Mouse (Mus musculus) right cerebral cortex, adult 2 months (tissue): Measurements from ENCODE around the gene Fgfr2.

Experiments
- DNase-seq, 2 experiments: peaks; one replicate each; pipeline ENCODE4 v3.0.0; 2021 to 2022; ENCODE audit warnings: low spot score in 2 of 2

Gene Fgfr2

GRCm38 (mm10) chr7:133123244-133123998 is at the start of gene Fgfr2:
Gene Fgfr2, minus strand, starts transcription at chr7:133123350.
- peak; percentile 13 to 29 for DNase-seq

GRCm38 (mm10) chr7:133171403-133172032 is 48.4 kb upstream of the Fgfr2 start:
- no peak for DNase-seq

GRCm38 (mm10) chr7:133168928-133169327 is 45.8 kb upstream of the Fgfr2 start:
- DNase-seq: no peak

GRCm38 (mm10) chr7:133167903-133168302 is 44.8 kb upstream of the Fgfr2 start:
- no peak for DNase-seq

GRCm38 (mm10) chr7:133164770-133165169 is 41.6 kb upstream of the Fgfr2 start:
- DNase-seq: no peak

- DNase-seq: no peak
These were observed 39.9 kb upstream of the Fgfr2 start for GRCm38 (mm10) chr7:133163011-133163410.

- no peak for DNase-seq
These were observed 39.0 kb upstream of the Fgfr2 start for GRCm38 (mm10) chr7:133162131-133162530.

- DNase-seq: no peak
These were observed 38.4 kb upstream of the Fgfr2 start for GRCm38 (mm10) chr7:133161362-133162080.

GRCm38 (mm10) chr7:133159519-133159918 is 36.4 kb upstream of the Fgfr2 start:
- no peak for DNase-seq

GRCm38 (mm10) chr7:133155621-133156020 is 32.5 kb upstream of the Fgfr2 start:
- no peak for DNase-seq

GRCm38 (mm10) chr7:133154846-133155245 is 31.7 kb upstream of the Fgfr2 start:
- DNase-seq: no peak

- DNase-seq: no peak
These were observed 16.7 kb upstream of the Fgfr2 start for GRCm38 (mm10) chr7:133139689-133140336.

- no peak for DNase-seq
These were observed 10.4 kb upstream of the Fgfr2 start for GRCm38 (mm10) chr7:133133552-133133951.

- DNase-seq: no peak
These were observed 9.6 kb upstream of the Fgfr2 start for GRCm38 (mm10) chr7:133132702-133133101.

- DNase-seq: no peak
These were observed 1.7 kb upstream of the Fgfr2 start for GRCm38 (mm10) chr7:133124701-133125485.

GRCm38 (mm10) chr7:133123999-133124700 is 1.0 kb upstream of the Fgfr2 start, which contains the start of gene Ctbp2:
Gene Ctbp2, minus strand, starts transcription at chr7:133124354.
- DNase-seq: peak; percentile 37 to 63

- peak; percentile 11 to 48 for DNase-seq
These were observed 539 bp downstream of the Fgfr2 start for GRCm38 (mm10) chr7:133122379-133123243.

- DNase-seq: peak in 1 of 2 experiments; percentile 38
These were observed 1.3 kb downstream of the Fgfr2 start for GRCm38 (mm10) chr7:133121661-133122378.

- DNase-seq: no peak
These were observed 2.0 kb downstream of the Fgfr2 start for GRCm38 (mm10) chr7:133121080-133121607.
